Mouse (Mus musculus) liver, embryonic 16.5 days (tissue): ENCODE data around the gene Map3k10. TPM values are rescaled to one million over a fixed set of nuclear protein-coding genes. Genes with fewer than 3 reads are reported as not detected.

Experiments
- ATAC-seq: fragments of 200-750 bp; cut with Nextera tagmentation; 2 replicates; pipeline ENCODE4 v1.8.0; 2017; ENCODE audit warnings: low read depth, mild to moderate bottlenecking, moderate number of reproducible peaks, moderate library complexity
- H3K27ac ChIP-seq: fragments of 300-500 bp; sonication (generic); 2 replicates; pipeline ENCODE4 v1.5.1; 2014; ENCODE audit warnings: mild to moderate bottlenecking, low read length
- H3K27me3 ChIP-seq: fragments of 300-500 bp; sonication (generic); 2 replicates; pipeline ENCODE4 v1.6.1; 2014; ENCODE audit warnings: low read depth, low read length, mixed read lengths; ENCODE audit not compliant: control insufficient read depth, insufficient read depth
- H3K36me3 ChIP-seq: fragments of 300-500 bp; sonication (generic); 2 replicates; pipeline ENCODE4 v1.6.1; 2014; ENCODE audit warnings: mild to moderate bottlenecking; ENCODE audit not compliant: control insufficient read depth, insufficient read depth
- H3K4me1 ChIP-seq: fragments of 300-500 bp; sonication (generic); 2 replicates; pipeline ENCODE4 v1.6.1; 2014; ENCODE audit warnings: low read depth, low read length, mixed read lengths; ENCODE audit not compliant: control insufficient read depth
- H3K4me2 ChIP-seq: fragments of 300-500 bp; sonication (generic); 2 replicates; pipeline ENCODE4 v1.6.1; 2014; ENCODE audit warnings: low read depth, low read length, mixed read lengths
- H3K4me3 ChIP-seq: fragments of 300-500 bp; sonication (generic); 2 replicates; pipeline ENCODE4 v1.5.1; 2014; ENCODE audit warnings: low read depth, mild to moderate bottlenecking, low read length
- H3K9ac ChIP-seq: fragments of 300-500 bp; sonication (generic); 2 replicates; pipeline ENCODE4 v1.6.1; 2014; ENCODE audit warnings: low read depth, low read length
- H3K9me3 ChIP-seq: fragments of 300-500 bp; sonication (generic); replicated peaks from 2 replicates; pipeline ENCODE4 v1.6.1; 2016; ENCODE audit warnings: low read length; ENCODE audit not compliant: control insufficient read depth
- WGBS: fragments of 180-500 bp; shearing (Covaris S2); extraction: QIAGEN DNeasy Blood & Tissue Kit; methylation state at CpG from one replicate; pipeline ENCODE4 v1.1.7; 2014; ENCODE audit not compliant: insufficient replicate concordance; 5-methylcytosine and 5-hydroxymethylcytosine counted together
- polyA plus RNA-seq: library from polyadenylated mRNA; unstranded; fragments of >200 nt; fragmentation: Nextera tagmentation; extraction: Ambion mirVana; gene quantifications from 2 replicates; pipeline ENCODE4 v1.2.1, GENCODE M21; 2015

The Map3k10 gene
- polyA plus RNA-seq, 1 experiment from 2014 or later = 1.4 TPM

GRCm38 (mm10) chr7:27622234-27622633 is 52.2 kb downstream of the Map3k10 start:
- 74% methylated on average over 1 of the region's 1 CpGs for WGBS
- Histone ChIP-seq H3K9ac (no peak overlapping the region), H3K36me3 (peaks cover 21% of the 10 kb centered on the region)

GRCm38 (mm10) chr7:27621028-27621427 is 53.4 kb downstream of the Map3k10 start:
- WGBS = 74% methylated on average over 6 of the region's 6 CpGs
- ATAC-seq = no peak
- Histone ChIP-seq H3K9me3 (no peaks in the 10 kb centered on the region), H3K4me2 (no peak overlapping the region), H3K9ac (no peak overlapping the region), H3K27ac (no peak overlapping the region), H3K4me1 (no peaks in the 10 kb centered on the region), H3K4me3 (no peak overlapping the region), H3K36me3 (peaks cover 25% of the 10 kb centered on the region), H3K27me3 (no peaks in the 10 kb centered on the region)

More at GRCm38 (mm10) chr7:27622234-27622633, 52.2 kb downstream of the Map3k10 start:
- Histone ChIP-seq H3K4me2 (no peak overlapping the region), H3K9me3 (no peaks in the 10 kb centered on the region), H3K4me1 (no peaks in the 10 kb centered on the region), H3K4me3 (no peak overlapping the region), H3K27ac (no peak overlapping the region), H3K27me3 (no peaks in the 10 kb centered on the region)
- ATAC-seq = no peak

GRCm38 (mm10) chr7:27613751-27614499 is 60.5 kb downstream of the Map3k10 start:
- no peak for ATAC-seq
- Histone ChIP-seq H3K36me3 (peaks cover 17% of the 10 kb centered on the region), H3K27ac (no peak overlapping the region), H3K9ac (no peak overlapping the region), H3K4me3 (no peak overlapping the region), H3K27me3 (no peaks in the 10 kb centered on the region), H3K9me3 (no peaks in the 10 kb centered on the region), H3K4me1 (peaks cover 7% of the 10 kb centered on the region), H3K4me2 (no peak overlapping the region)
- WGBS = 80% methylated on average over 8 of the region's 8 CpGs

GRCm38 (mm10) chr7:27612940-27613339 is 61.5 kb downstream of the Map3k10 start:
- H3K4me1 ChIP-seq = peaks cover 7% of the 10 kb centered on the region
- ATAC-seq = no peak
- 67% methylated on average over 4 of the region's 4 CpGs for WGBS

DNA sequence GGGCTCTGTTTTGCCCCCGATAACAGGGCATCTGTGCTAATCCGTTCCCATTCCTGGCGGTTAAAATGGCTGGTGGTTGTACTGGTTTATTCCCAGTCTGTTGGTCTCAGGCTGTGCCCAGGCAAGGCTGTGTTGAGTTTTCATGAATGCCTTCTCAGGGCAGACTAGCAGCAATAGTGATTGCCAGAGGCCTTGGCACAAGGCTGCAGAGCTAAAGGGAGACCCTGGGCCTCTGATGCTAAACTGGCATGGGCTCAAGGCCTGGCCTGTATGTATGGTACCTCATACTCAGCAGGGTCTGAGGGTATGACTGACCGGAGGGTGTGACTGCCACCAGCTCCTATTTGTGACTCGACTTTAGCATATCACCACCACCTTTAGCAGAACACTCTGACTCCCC is 63.5 kb downstream of the Map3k10 start:
- no peak for ATAC-seq
- Histone ChIP-seq H3K4me3 (no peak overlapping the region), H3K36me3 (peaks cover 10% of the 10 kb centered on the region)

More at GRCm38 (mm10) chr7:27612940-27613339, 61.5 kb downstream of the Map3k10 start:
- Histone ChIP-seq H3K27ac (no peak overlapping the region), H3K36me3 (peaks cover 17% of the 10 kb centered on the region), H3K27me3 (no peaks in the 10 kb centered on the region), H3K4me2 (no peak overlapping the region), H3K9ac (no peak overlapping the region), H3K9me3 (no peaks in the 10 kb centered on the region), H3K4me3 (no peak overlapping the region)

DNA sequence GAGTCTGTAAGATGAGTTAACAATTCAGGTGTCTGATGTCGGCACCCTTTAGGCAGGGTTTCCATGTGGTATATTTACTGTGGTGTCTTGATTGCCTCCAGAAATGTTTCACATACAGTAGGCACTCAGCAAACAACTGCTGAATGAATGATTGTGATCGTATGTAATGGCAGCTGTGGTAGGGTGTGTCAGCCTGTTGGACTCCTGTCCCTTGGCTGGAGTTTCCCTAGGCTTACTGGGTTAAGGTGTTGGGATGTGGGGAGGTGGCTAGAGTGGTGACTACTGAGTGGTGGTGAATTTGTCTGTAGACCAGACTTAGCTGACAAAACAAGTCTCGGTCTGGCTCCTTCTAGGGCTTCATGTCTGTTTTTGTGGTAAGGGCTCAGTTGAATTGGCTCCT is 64.0 kb downstream of the Map3k10 start:
- Histone ChIP-seq H3K4me2 (no peak overlapping the region), H3K9ac (no peak overlapping the region), H3K27me3 (no peaks in the 10 kb centered on the region), H3K4me1 (peaks cover 28% of the 10 kb centered on the region), H3K27ac (no peak overlapping the region), H3K4me3 (no peak overlapping the region), H3K36me3 (peaks cover 10% of the 10 kb centered on the region), H3K9me3 (no peaks in the 10 kb centered on the region)
- 76% methylated on average over 3 of the region's 3 CpGs for WGBS
- ATAC-seq = no peak

More for the DNA sequence above, 63.5 kb downstream of the Map3k10 start:
- Histone ChIP-seq H3K4me2 (no peak overlapping the region), H3K27me3 (no peaks in the 10 kb centered on the region), H3K9ac (no peak overlapping the region), H3K4me1 (peaks cover 25% of the 10 kb centered on the region), H3K9me3 (no peaks in the 10 kb centered on the region), H3K27ac (no peak overlapping the region)
- WGBS = 84% methylated on average over 5 of the region's 5 CpGs

DNA sequence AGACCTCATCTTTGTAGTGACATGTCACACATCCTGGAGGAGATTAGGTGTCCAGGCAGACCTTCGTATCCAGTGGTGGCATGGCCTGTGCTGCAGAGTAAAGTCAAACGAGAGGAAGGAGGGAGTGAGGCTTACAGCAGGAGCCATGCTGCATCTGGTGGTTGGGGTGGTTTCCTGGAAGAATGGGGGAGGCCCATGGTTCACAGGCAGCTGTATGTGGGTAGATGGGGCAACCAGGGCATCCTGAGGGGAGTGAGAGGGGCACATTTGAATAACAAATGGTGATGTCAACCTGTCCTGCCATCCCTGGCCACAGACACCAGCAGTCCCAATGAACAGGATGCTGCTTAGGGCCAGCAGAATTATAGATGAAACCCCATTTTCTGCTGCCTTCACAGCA is 64.7 kb downstream of the Map3k10 start:
- Histone ChIP-seq H3K27ac (no peak overlapping the region), H3K4me2 (no peak overlapping the region), H3K9me3 (no peaks in the 10 kb centered on the region), H3K4me3 (no peak overlapping the region), H3K36me3 (peaks cover 10% of the 10 kb centered on the region), H3K27me3 (no peaks in the 10 kb centered on the region), H3K4me1 (peaks cover 35% of the 10 kb centered on the region), H3K9ac (no peak overlapping the region)
- no peak for ATAC-seq
- WGBS = 52% methylated on average over 2 of the region's 2 CpGs

DNA sequence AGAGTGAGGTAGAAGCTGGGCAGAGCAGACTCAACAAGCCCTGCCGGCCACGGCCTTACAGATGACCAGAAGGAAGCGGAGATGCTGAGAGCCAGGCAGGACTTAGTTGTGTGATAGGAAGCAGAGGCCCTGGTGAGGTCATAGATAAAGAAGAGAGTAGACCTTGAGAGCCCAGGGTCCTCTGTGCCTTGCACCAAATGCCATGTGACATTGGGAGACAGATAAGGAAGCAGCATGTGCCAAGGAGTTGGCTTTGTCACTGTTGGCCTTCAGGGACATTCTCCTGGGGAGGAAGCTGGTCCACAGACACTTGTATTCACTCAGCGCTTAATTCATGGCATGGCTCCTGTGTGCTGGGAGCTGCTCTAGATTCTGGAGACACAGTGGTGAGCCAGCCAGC is 65.1 kb downstream of the Map3k10 start:
- H3K27ac ChIP-seq = no peak overlapping the region
- H3K9me3 ChIP-seq = no peaks in the 10 kb centered on the region
- peaks cover 10% of the 10 kb centered on the region for H3K36me3 ChIP-seq
- no peaks in the 10 kb centered on the region for H3K27me3 ChIP-seq
- no peak for ATAC-seq
- no peak overlapping the region for H3K4me2 ChIP-seq
- no peak overlapping the region for H3K9ac ChIP-seq
- 60% methylated on average over 4 of the region's 4 CpGs for WGBS
- peaks cover 39% of the 10 kb centered on the region for H3K4me1 ChIP-seq
- no peak overlapping the region for H3K4me3 ChIP-seq

GRCm38 (mm10) chr7:27608130-27608529 is 66.3 kb downstream of the Map3k10 start:
- Histone ChIP-seq H3K9ac (no peak overlapping the region), H3K4me1 (peaks cover 41% of the 10 kb centered on the region)

More at GRCm38 (mm10) chr7:27608130-27608529, 66.3 kb downstream of the Map3k10 start:
- Histone ChIP-seq H3K4me3 (no peak overlapping the region), H3K9me3 (no peaks in the 10 kb centered on the region), H3K36me3 (peaks cover 10% of the 10 kb centered on the region), H3K27me3 (no peaks in the 10 kb centered on the region), H3K27ac (no peak overlapping the region), H3K4me2 (no peak overlapping the region)
- WGBS = 65% methylated on average over 3 of the region's 3 CpGs
- ATAC-seq = no peak
